Mouse (Mus musculus) embryo, embryonic 9.5 days (tissue): ENCODE measurements around the gene 5031439G07Rik.
"Not testable (repeated sequence)": the region's sequence is repeated elsewhere in the genome, so short reads cannot be mapped to it uniquely, and the experiment has no call there.

Experiments
- DNase-seq: peaks from one replicate; pipeline ENCODE4 v3.0.0-alpha.2; 2017; ENCODE audit errors: extremely low spot score

Gene 5031439G07Rik

GRCm38 (mm10) chr15:84953259-84953658, 35.1 kb downstream of the 5031439G07Rik start:
- DNase-seq = no peak

- DNase-seq = no peak
These were observed 38.3 kb downstream of the 5031439G07Rik start for GRCm38 (mm10) chr15:84950053-84950452.

- no peak for DNase-seq
These were observed 39.4 kb downstream of the 5031439G07Rik start for GRCm38 (mm10) chr15:84948990-84949389.

- no peak for DNase-seq
These were observed 44.0 kb downstream of the 5031439G07Rik start for GRCm38 (mm10) chr15:84944319-84944718.

GRCm38 (mm10) chr15:84942647-84943285, 45.6 kb downstream of the 5031439G07Rik start:
- no peak for DNase-seq

GRCm38 (mm10) chr15:84940102-84940501, 48.2 kb downstream of the 5031439G07Rik start:
- DNase-seq = peak; percentile 22

- DNase-seq = no peak
These were observed 53.5 kb downstream of the 5031439G07Rik start for GRCm38 (mm10) chr15:84934901-84935300.

GRCm38 (mm10) chr15:84932351-84932750, 56.0 kb downstream of the 5031439G07Rik start:
- no peak for DNase-seq

- no peak for DNase-seq
These were observed 62.8 kb downstream of the 5031439G07Rik start for GRCm38 (mm10) chr15:84925495-84926018.

- peak; percentile 48 for DNase-seq
These were observed 63.5 kb downstream of the 5031439G07Rik start for GRCm38 (mm10) chr15:84924781-84925315.

GRCm38 (mm10) chr15:84923508-84924181, 64.7 kb downstream of the 5031439G07Rik start:
- no peak for DNase-seq

GRCm38 (mm10) chr15:84922884-84923507, 65.4 kb downstream of the 5031439G07Rik start, which contains the start of gene Nup50:
Gene Nup50 (plus strand): TSS chr15:84923411.
- DNase-seq = peak; percentile 99

GRCm38 (mm10) chr15:84919938-84920337, 68.4 kb downstream of the 5031439G07Rik start, which contains the start of gene Gm29666:
Gene Gm29666 (minus strand): TSS chr15:84920038.
- DNase-seq = no peak

- no peak for DNase-seq
These were observed 75.2 kb downstream of the 5031439G07Rik start for GRCm38 (mm10) chr15:84913201-84913600.

- DNase-seq = no peak
These were observed 84.4 kb downstream of the 5031439G07Rik start for GRCm38 (mm10) chr15:84903843-84904385.

- DNase-seq = no peak
These were observed 90.3 kb downstream of the 5031439G07Rik start for GRCm38 (mm10) chr15:84898077-84898476.

- no peak for DNase-seq
These were observed 91.7 kb downstream of the 5031439G07Rik start for GRCm38 (mm10) chr15:84896664-84897063.

- DNase-seq = not testable (repeated sequence)
These were observed 92.1 kb downstream of the 5031439G07Rik start for GRCm38 (mm10) chr15:84896216-84896615.
